Mouse (Mus musculus) left cerebral cortex, postnatal 14 days (tissue): ENCODE data around the gene March6. TPM values are rescaled to one million over a fixed set of nuclear protein-coding genes. Genes with fewer than 3 reads are reported as not detected.

Experiments used
- total RNA-seq, 2 experiments: library from RNA; stranded (reverse); gene quantifications; 2 replicates each; pipeline ENCODE4 v1.2.3; 2021

The March6 gene
- total RNA-seq, 2 experiments from 2014 or later = 222 to 225 TPM

Other genes with a start within 250 kb of the March6 start
- gene Ankrd33b, start 163.3 kb downstream of the March6 start, total RNA-seq = 10 to 100 TPM; 24.2 to 30.9 TPM
- gene Ropn1l, start 77.3 kb downstream of the March6 start, total RNA-seq = 1 to 10 TPM; 1.1 to 1.7 TPM
- 10 to 100 TPM; 14.2 to 16.2 TPM for gene Cmbl, start 34.3 kb upstream of the March6 start, total RNA-seq
- gene Cct5, start 70.8 kb upstream of the March6 start, total RNA-seq = 100 to 1,000 TPM; 185 to 191 TPM
- 10 to 100 TPM; 10.1 to 11.6 TPM for gene Fam173b, start 70.8 kb upstream of the March6 start, total RNA-seq